Mouse (Mus musculus) liver, embryonic 13.5 days (tissue): ENCODE measurements around the gene Col4a3. TPM values are rescaled to one million over a fixed set of nuclear protein-coding genes. Genes with fewer than 3 reads are reported as not detected.

ENCODE experiments used
- polyA plus RNA-seq: library from polyadenylated mRNA; unstranded; fragments of >200 nt; fragmentation: Nextera tagmentation; extraction: Ambion mirVana; gene quantifications from 2 replicates; pipeline ENCODE4 v1.2.1, GENCODE M21; 2015

Col4a3 gene
- polyA plus RNA-seq, 1 experiment from 2014 or later: 0.09 TPM

Other genes starting within 250 kb of the Col4a3 start
- gene Col4a4, start 72 bp upstream of the Col4a3 start, polyA plus RNA-seq: 0.03 TPM in 2 replicates
- 198 and 211 TPM in 2 replicates for gene Mff, start 138.0 kb downstream of the Col4a3 start, polyA plus RNA-seq
- 0.25 TPM in 1 of 2 replicates, not detected in the other for gene Tm4sf20, start 181.5 kb downstream of the Col4a3 start, polyA plus RNA-seq
- not detected in 2 replicates for gene Gm47791, start 184.3 kb downstream of the Col4a3 start, polyA plus RNA-seq